Comparison of ENCODE assay signal across 8 mouse cellular contexts in the genomic region with DNA sequence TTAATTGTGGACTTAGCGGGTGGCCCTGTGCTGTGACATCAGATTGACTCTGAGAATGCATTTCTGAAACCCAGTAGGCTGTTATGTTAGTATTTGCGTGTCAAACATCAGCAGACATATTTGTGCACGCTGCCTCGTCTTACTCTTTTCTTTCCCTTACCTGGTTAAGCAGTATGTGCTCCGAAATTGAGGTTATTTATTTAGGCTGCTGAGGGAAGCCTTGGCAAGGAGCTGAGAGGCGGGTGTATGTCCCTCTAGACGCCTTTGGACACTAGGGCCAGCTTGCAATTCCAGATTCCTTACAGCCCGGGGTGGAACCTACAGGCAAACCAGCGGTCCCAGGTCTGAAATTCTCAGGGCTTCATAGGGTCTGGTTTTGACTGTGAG. TPM values are rescaled to one million over a fixed set of nuclear protein-coding genes. Genes with fewer than 3 reads are reported as not detected.
A peak's percentile ranks its signal among the peaks of the same experiment; 100 is the strongest.
DNase-seq lines count a peak whose midpoint lies in the region; ATAC-seq and TF ChIP-seq lines count a peak whose summit lies in the region.

No protein-coding gene starts in this region.

- H3K36me3 ChIP-seq in lung, embryonic 16.5 days (ENCODE audit: control insufficient read depth, insufficient read depth, low read length), result no peaks in the 10 kb centered on the region
- no peaks in the 10 kb centered on the region for H3K36me3 ChIP-seq in forebrain, postnatal 0 days (ENCODE audit: insufficient read depth)
- H3K36me3 ChIP-seq in liver, embryonic 12.5 days, result no peaks in the 10 kb centered on the region
- no peaks in the 10 kb centered on the region for H3K36me3 ChIP-seq in stomach, postnatal 0 days (ENCODE audit: control insufficient read depth, insufficient read depth, low read length)

- H3K4me1 ChIP-seq in lung, embryonic 16.5 days (replicated peaks; ENCODE audit: control insufficient read depth, insufficient read depth, low read length), result peaks cover 51% of the 10 kb centered on the region
- peaks cover 5% of the 10 kb centered on the region for H3K4me1 ChIP-seq in lung, adult 2 months (ENCODE audit: control insufficient read depth, insufficient read depth, low read length)
- peaks cover 10% of the 10 kb centered on the region; the same call in 1 of the 2 replicates for H3K4me1 ChIP-seq in forebrain, postnatal 0 days (ENCODE audit: insufficient read depth)
- peaks cover 68% of the 10 kb centered on the region for H3K4me1 ChIP-seq in liver, embryonic 12.5 days
- H3K4me1 ChIP-seq in stomach, postnatal 0 days (replicated peaks; ENCODE audit: control insufficient read depth, insufficient read depth), result peaks cover 9% of the 10 kb centered on the region

- H3K9ac ChIP-seq in lung, embryonic 16.5 days (ENCODE audit: low read length), result peak overlapping the region; percentile 82
- peak overlapping the region; percentile 33; the same call in 1 of the 2 replicates for H3K9ac ChIP-seq in forebrain, postnatal 0 days
- no peak overlapping the region for H3K9ac ChIP-seq in liver, embryonic 12.5 days
- H3K9ac ChIP-seq in stomach, postnatal 0 days (ENCODE audit: low read length), result peak overlapping the region; percentile 98; the same call in 1 of the 2 replicates

- TF ChIP-seq EP300 in stomach, postnatal 0 days (optimal IDR thresholded peaks at IDR 0.05), result no peak

- no peak for TF ChIP-seq POLR2A in lung, adult 2 months (IDR thresholded peaks at IDR 0.05; ENCODE audit: borderline replicate concordance, extremely low read depth, low read depth, low read length)

- WGBS in lung, embryonic 16.5 days, result 28% methylated on average over 9 of the region's 9 CpGs
- WGBS in lung, adult 2 months, result 71% methylated on average over 9 of the region's 9 CpGs
- 24% methylated on average over 9 of the region's 9 CpGs for WGBS in forebrain, postnatal 0 days
- WGBS in liver, embryonic 12.5 days (ENCODE audit: insufficient replicate concordance), result 27% methylated on average over 9 of the region's 9 CpGs
- WGBS in stomach, postnatal 0 days, result 31% methylated on average over 9 of the region's 9 CpGs

- H3K4me2 ChIP-seq in lung, embryonic 16.5 days (ENCODE audit: low read depth, low read length), result peak overlapping the region; percentile 72
- peak overlapping the region; percentile 58 for H3K4me2 ChIP-seq in forebrain, postnatal 0 days (ENCODE audit: low read depth)
- peak overlapping the region; percentile 88 for H3K4me2 ChIP-seq in liver, embryonic 12.5 days
- H3K4me2 ChIP-seq in stomach, postnatal 0 days (replicated peaks; ENCODE audit: low read depth), result peak overlapping the region; percentile 86

- H3K4me3 ChIP-seq in lung, embryonic 16.5 days (ENCODE audit: low read length), result peak overlapping the region; percentile 66
- H3K4me3 ChIP-seq in lung, adult 2 months (replicated peaks; ENCODE audit: extremely low read depth, low read depth, low read length), result no peak overlapping the region
- peak overlapping the region; percentile 46 for H3K4me3 ChIP-seq in forebrain, postnatal 0 days (ENCODE audit: low read depth, low read length)
- peak overlapping the region; percentile 68; the same call in 1 of the 2 replicates for H3K4me3 ChIP-seq in liver, embryonic 12.5 days
- H3K4me3 ChIP-seq in stomach, postnatal 0 days (ENCODE audit: low read depth, low read length), result peak overlapping the region; percentile 84

- ATAC-seq in lung, embryonic 16.5 days (ENCODE audit: low read depth), result no peak
- ATAC-seq in forebrain, postnatal 0 days, result no peak
- ATAC-seq in liver, embryonic 12.5 days, result no peak
- ATAC-seq in stomach, postnatal 0 days (ENCODE audit: low FRiP score, low TSS enrichment), result no peak

- no peaks in the 10 kb centered on the region; the same call in 1 of the 2 replicates for H3K27me3 ChIP-seq in lung, embryonic 16.5 days (ENCODE audit: control insufficient read depth, insufficient read depth, low read depth, low read length)
- peaks cover 25% of the 10 kb centered on the region; the same call in 1 of the 2 replicates for H3K27me3 ChIP-seq in forebrain, postnatal 0 days (ENCODE audit: insufficient read depth, low read length)
- peaks cover 99% of the 10 kb centered on the region for H3K27me3 ChIP-seq in liver, embryonic 12.5 days (replicated peaks)
- no peaks in the 10 kb centered on the region for H3K27me3 ChIP-seq in stomach, postnatal 0 days (ENCODE audit: control insufficient read depth, insufficient read depth, low read length)

- no peak for TF ChIP-seq CTCF in lung, adult 2 months (IDR thresholded peaks at IDR 0.05; ENCODE audit: insufficient read depth, low read length)
- no peak for TF ChIP-seq CTCF in forebrain, postnatal 0 days (IDR thresholded peaks at IDR 0.05; ENCODE audit: low read depth)
- TF ChIP-seq CTCF in stomach, postnatal 0 days (IDR thresholded peaks at IDR 0.05; ENCODE audit: low read depth), result no peak

- H3K9me3 ChIP-seq in lung, embryonic 16.5 days (ENCODE audit: control insufficient read depth, low read length), result no peaks in the 10 kb centered on the region
- H3K9me3 ChIP-seq in forebrain, postnatal 0 days (ENCODE audit: low read length), result no peaks in the 10 kb centered on the region
- no peaks in the 10 kb centered on the region for H3K9me3 ChIP-seq in liver, embryonic 12.5 days (replicated peaks)
- H3K9me3 ChIP-seq in stomach, postnatal 0 days (ENCODE audit: control insufficient read depth, low read length), result no peaks in the 10 kb centered on the region

- no peak overlapping the region for H3K27ac ChIP-seq in lung, embryonic 16.5 days (ENCODE audit: low read length)
- H3K27ac ChIP-seq in forebrain, postnatal 0 days (ENCODE audit: low read depth, low read length), result no peak overlapping the region
- no peak overlapping the region for H3K27ac ChIP-seq in liver, embryonic 12.5 days
- H3K27ac ChIP-seq in stomach, postnatal 0 days (replicated peaks), result no peak overlapping the region

- no peak for DNase-seq in lung, adult 2 months
- peak; percentile 56 for DNase-seq in forebrain, postnatal 0 days
- no peak for DNase-seq in stomach, postnatal 0 days (ENCODE audit: low spot score)
- DNase-seq in thymus, postnatal 0 days (ENCODE audit: low spot score), result no peak
- DNase-seq in layer of hippocampus, postnatal 25 days (ENCODE audit: extremely low spot score in 1 of 2, low spot score in 1 of 2), result no peak
- DNase-seq in ovary, postnatal 10 days (ENCODE audit: low spot score), result no peak

RNA-seq across cellular contexts. Expression of a gene that starts 3.6 kb away (rescaled TPM):
- polyA plus RNA-seq in lung, embryonic 16.5 days (2015; fragmentation: Nextera tagmentation; extraction: Ambion mirVana), result 41.0 and 50.7 TPM in 2 replicates
- 18.5 and 19.9 TPM in 2 replicates for polyA plus RNA-seq in lung, adult 2 months (2012; rRNA removed)
- total RNA-seq in forebrain, postnatal 0 days (2014; rRNA removed), result 10.8 and 17.7 TPM in 2 replicates
- polyA plus RNA-seq in forebrain, postnatal 0 days (2015; fragmentation: Nextera tagmentation; extraction: Ambion mirVana), result 113 and 282 TPM in 2 replicates
- polyA plus RNA-seq in liver, embryonic 12.5 days (2016; fragmentation: Nextera tagmentation; extraction: Ambion mirVana), result 22.9 and 23.0 TPM in 2 replicates
- polyA plus RNA-seq in stomach, postnatal 0 days (2015; fragmentation: Nextera tagmentation; extraction: Ambion mirVana), result 40.6 and 41.7 TPM in 2 replicates
- 12.8 and 14.1 TPM in 2 replicates for polyA plus RNA-seq in thymus, postnatal 0 days (2015; fragmentation: Nextera tagmentation; extraction: Ambion mirVana)
- 10 to 100 TPM; 12.1 to 13.4 TPM for total RNA-seq in layer of hippocampus, postnatal 25 days (2021)
